Comparison of ENCODE assay signal across 8 mouse cellular contexts in genomic region chr9:95954585-95955461, GRCm38 (mm10). TPM values are rescaled to one million over a fixed set of nuclear protein-coding genes. Genes with fewer than 3 reads are reported as not detected.
DNase-seq lines count a peak whose midpoint lies in the region; ATAC-seq and TF ChIP-seq lines count a peak whose summit lies in the region.

Xrn1 (plus strand) TSS chr9:95954760.

- ATAC-seq in frontal cortex, adult (ENCODE audit: low TSS enrichment) = peak; percentile 99
- peak; percentile 99 for ATAC-seq in lung, postnatal 0 days

- TF ChIP-seq CTCF in lung, postnatal 0 days (IDR thresholded peaks at IDR 0.05) = peak; percentile 15; the same call in 1 of the 2 replicates

- H3K9me3 ChIP-seq in hindbrain, embryonic 10.5 days = no peaks in the 10 kb centered on the region
- no peaks in the 10 kb centered on the region for H3K9me3 ChIP-seq in lung, postnatal 0 days (ENCODE audit: low read length)

- peak within 1 kb of the TSS; percentile 94 for H3K4me3 ChIP-seq in hindbrain, embryonic 10.5 days
- H3K4me3 ChIP-seq in lung, postnatal 0 days (ENCODE audit: low read depth, low read length) = peak within 1 kb of the TSS; percentile 98

- WGBS in hindbrain, embryonic 10.5 days = under 1% methylated on average over 57 of the region's 57 CpGs
- under 1% methylated on average over 56 of the region's 57 CpGs for WGBS in lung, postnatal 0 days

- TF ChIP-seq EP300 in lung, postnatal 0 days (IDR thresholded peaks at IDR 0.05) = peak; percentile 10; the same call in 1 of the 2 replicates

- DNase-seq in MEL-GATA-1-ER (ENCODE audit: extremely low read depth, low read depth) = peak; percentile 80
- peak; percentile 89 for DNase-seq in cerebellum, adult 8-10 months
- peak; percentile 92 for DNase-seq in hindbrain, embryonic 10.5 days (ENCODE audit: low spot score)
- peak; percentile 91 for DNase-seq in layer of hippocampus, adult 9-11 months
- peak; percentile 96 for DNase-seq in lung, postnatal 0 days (ENCODE audit: low spot score)
- peak; percentile 89 for DNase-seq in ovary, postnatal 14 days (ENCODE audit: low spot score)
- peak; percentile 94 for DNase-seq in thymus, postnatal 14 days

- H3K4me1 ChIP-seq in hindbrain, embryonic 10.5 days (replicated peaks) = peaks cover 8% of the 10 kb centered on the region
- no peaks in the 10 kb centered on the region for H3K4me1 ChIP-seq in lung, postnatal 0 days (ENCODE audit: insufficient read depth, low read depth, low read length)

- H3K4me2 ChIP-seq in lung, postnatal 0 days (replicated peaks; ENCODE audit: low read depth, low read length) = peak within 1 kb of the TSS; percentile 73

- peaks cover 40% of the 10 kb centered on the region for H3K36me3 ChIP-seq in hindbrain, embryonic 10.5 days
- H3K36me3 ChIP-seq in lung, postnatal 0 days (ENCODE audit: insufficient read depth, low read length) = no peaks in the 10 kb centered on the region

- peak within 1 kb of the TSS; percentile 100 for H3K9ac ChIP-seq in lung, postnatal 0 days (replicated peaks; ENCODE audit: low read depth)

- H3K27ac ChIP-seq in hindbrain, embryonic 10.5 days = peak within 1 kb of the TSS; percentile 97
- H3K27ac ChIP-seq in lung, postnatal 0 days (ENCODE audit: low read length) = peak within 1 kb of the TSS; percentile 97

- H3K27me3 ChIP-seq in hindbrain, embryonic 10.5 days (ENCODE audit: insufficient read depth, poor library complexity, severe bottlenecking) = no peaks in the 10 kb centered on the region
- H3K27me3 ChIP-seq in lung, postnatal 0 days (replicated peaks; ENCODE audit: insufficient read depth, low read length) = no peaks in the 10 kb centered on the region

RNA-seq across cellular contexts. Expression of gene Xrn1, which starts in this region (rescaled TPM):
- 17.1 and 17.9 TPM in 2 replicates for polyA plus RNA-seq in hindbrain, embryonic 10.5 days (2016; fragmentation: Nextera tagmentation; extraction: Ambion mirVana)
- 9.9 and 13.3 TPM in 2 replicates for polyA plus RNA-seq in lung, postnatal 0 days (2015; fragmentation: Nextera tagmentation; extraction: Ambion mirVana)

Comparison
In these comparisons a context has a peak if more than half of its experiments do, and no peak if none do; other contexts are left out.
1. Peak in every context shown above with its lines: DNase-seq, ATAC-seq, H3K4me3 ChIP-seq and H3K27ac ChIP-seq.